Mouse (Mus musculus) CD4-positive, CD25-positive, alpha-beta regulatory T cell, adult 2 months (primary cell): ENCODE measurements at regions not wholly inside any gene's neighbourhood (a gene's known extent, or its start where the extent isn't known, plus 50 kb on each side); places are given as distances from the start of the nearest gene placed in this dataset.
"Not testable (repeated sequence)": the region's sequence is repeated elsewhere in the genome, so short reads cannot be mapped to it uniquely, and the experiment has no call there.

Experiments
- DNase-seq: peaks from one replicate; pipeline ENCODE4 v3.0.0-alpha.2; 2012; ENCODE audit warnings: low read depth, low spot score

GRCm38 (mm10) chr16:3334355-3334754 is 256.5 kb upstream of the Olfr161 start:
- not testable (repeated sequence) for DNase-seq

GRCm38 (mm10) chr16:3343372-3343771 is 247.5 kb upstream of the Olfr161 start:
- DNase-seq = not testable (repeated sequence)

- not testable (repeated sequence) for DNase-seq
Observed at GRCm38 (mm10) chr16:3344725-3345380, 246.0 kb upstream of the Olfr161 start.

GRCm38 (mm10) chr16:3349382-3349781 is 241.5 kb upstream of the Olfr161 start:
- DNase-seq = not testable (repeated sequence)

GRCm38 (mm10) chr16:3349850-3350547 is 240.8 kb upstream of the Olfr161 start:
- DNase-seq = not testable (repeated sequence)

- peak; percentile 45 for DNase-seq
Observed at GRCm38 (mm10) chr16:3350668-3351507, 240.0 kb upstream of the Olfr161 start.

- peak; percentile 7 for DNase-seq
Observed at GRCm38 (mm10) chr16:3351508-3352046, 239.3 kb upstream of the Olfr161 start.
